Mouse (Mus musculus): ENCODE data around the gene Vps35.

- TF ChIP-seq POLR2A (IDR thresholded peaks at IDR 0.05; ENCODE audit: control insufficient read depth, extremely low read depth, insufficient read depth, low read length, poor library complexity) (no peak), CTCF (IDR thresholded peaks at IDR 0.05; ENCODE audit: borderline replicate concordance, control insufficient read depth, extremely low read depth, insufficient read depth, low read length, poor library complexity) (no peak)
Measured at GRCm38 (mm10) chr8:85336211-85336933, 36.8 kb upstream of the Vps35 start.
